Mouse (Mus musculus): ENCODE measurements around the gene Chd4.
"Not testable (repeated sequence)": the region's sequence is repeated elsewhere in the genome, so short reads cannot be mapped to it uniquely, and the experiment has no call there.

Gene Chd4

DNA sequence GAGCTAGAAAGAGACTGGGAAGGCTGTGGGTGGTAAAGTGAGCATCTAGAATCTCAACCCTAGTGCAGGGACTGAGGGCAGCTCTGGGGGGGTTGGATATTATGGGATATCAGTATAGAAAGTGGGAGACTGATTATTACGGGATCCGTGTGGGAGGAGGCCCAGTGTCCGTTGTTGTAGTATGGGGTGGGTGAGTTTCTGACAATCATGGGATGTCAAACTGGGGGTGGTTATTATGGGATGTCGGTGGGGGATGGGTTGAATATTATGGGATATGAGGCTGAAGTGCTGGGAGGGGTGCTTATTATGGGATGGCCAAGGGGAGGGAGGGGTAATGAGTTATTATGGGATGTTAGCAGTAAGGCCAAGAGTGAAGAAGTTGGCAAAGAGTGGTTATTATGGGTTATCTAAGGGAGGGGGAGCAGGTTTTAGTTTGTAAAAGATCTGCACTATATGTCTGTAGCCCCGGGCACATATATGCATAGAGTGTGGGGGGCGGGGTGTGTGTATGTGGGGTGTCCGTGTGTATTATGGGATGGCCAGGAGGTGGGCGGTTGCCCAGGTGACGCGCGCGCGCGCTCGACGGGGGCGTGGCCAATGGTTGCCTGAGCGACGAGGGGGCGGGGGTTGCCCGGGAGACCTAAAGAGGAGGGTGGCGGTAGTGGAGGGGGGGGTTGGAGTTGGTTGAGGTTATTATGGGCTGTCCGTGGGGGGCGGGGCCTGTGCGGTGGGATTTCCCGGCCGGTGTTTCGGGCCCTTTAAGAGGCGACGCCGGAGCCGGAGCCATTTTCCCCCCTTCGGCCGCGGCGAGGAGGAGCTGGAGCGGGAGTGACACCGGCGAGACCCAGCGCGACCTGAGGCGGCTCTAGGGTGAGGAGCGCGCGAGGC, at the start of gene Chd4:
TSS of gene Chd4 (plus strand) at position 591 of the 888 bp plus-strand sequence.
- peak; percentile 99 for DNase-seq (ENCODE audit: low spot score)

DNA sequence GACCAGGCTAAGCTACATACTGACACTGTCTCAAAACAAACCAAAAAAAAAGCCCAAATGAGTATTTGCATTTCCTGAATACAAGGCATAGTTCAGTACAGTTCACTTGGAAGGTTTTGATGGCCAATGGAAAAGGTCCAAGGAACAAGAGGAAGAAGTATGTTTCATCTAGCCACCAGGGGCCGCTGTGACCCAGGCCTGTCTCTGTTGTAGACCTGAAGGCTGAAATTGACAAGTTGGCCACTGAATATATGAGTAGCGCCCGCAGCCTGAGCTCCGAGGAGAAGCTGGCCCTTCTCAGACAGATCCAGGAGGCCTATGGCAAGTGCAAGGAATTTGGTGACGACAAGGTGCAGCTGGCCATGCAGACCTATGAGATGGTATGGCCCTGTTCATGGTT, 49.1 kb upstream of the Chd4 start:
- DNase-seq (ENCODE audit: low spot score), result peak; percentile 92

DNA sequence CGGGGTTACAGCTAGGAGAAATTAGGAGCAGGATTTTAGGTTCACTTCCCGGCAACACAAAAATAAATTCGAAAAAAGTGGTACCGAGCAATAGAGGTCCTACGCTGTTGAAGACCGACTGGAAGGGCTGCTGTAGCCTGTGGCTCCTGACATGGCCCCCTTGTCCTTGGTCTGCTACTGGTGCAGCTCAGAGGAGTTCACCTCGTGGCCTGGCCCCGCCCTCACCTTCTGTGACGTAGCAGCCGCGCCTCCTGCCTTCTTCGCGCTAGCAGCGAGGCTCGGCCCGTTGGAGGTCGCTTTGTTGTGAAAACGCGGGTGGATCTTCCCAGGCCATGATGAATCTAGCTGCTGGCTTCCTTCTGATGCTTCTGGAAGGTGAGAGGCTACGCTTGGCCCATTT, 46.1 kb upstream of the Chd4 start, which contains the start of gene Acrbp:
TSS of gene Acrbp (plus strand) at position 12 of the 400 bp plus-strand sequence.
- no peak for DNase-seq (ENCODE audit: low spot score)

DNA sequence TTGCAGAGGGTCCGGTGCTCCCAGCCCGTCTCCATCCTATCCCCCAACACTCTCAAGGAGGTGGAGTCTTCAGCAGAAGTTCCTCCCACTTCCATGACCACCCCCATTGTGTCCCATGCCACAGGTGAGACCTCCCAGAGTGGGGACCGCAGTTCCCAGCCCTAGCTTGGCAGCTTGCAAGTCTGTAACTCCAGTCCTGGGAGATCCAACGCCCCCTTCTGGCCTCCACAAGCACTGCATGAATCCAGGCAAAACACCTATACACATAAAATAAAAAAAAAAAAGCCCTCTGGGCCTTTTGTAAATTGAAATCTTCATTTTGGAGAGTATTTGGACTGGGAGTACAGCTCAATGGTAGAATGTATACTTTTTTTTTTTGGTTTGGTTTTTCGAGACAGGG, 44.5 kb upstream of the Chd4 start:
- DNase-seq (ENCODE audit: low spot score), result peak; percentile 64

DNA sequence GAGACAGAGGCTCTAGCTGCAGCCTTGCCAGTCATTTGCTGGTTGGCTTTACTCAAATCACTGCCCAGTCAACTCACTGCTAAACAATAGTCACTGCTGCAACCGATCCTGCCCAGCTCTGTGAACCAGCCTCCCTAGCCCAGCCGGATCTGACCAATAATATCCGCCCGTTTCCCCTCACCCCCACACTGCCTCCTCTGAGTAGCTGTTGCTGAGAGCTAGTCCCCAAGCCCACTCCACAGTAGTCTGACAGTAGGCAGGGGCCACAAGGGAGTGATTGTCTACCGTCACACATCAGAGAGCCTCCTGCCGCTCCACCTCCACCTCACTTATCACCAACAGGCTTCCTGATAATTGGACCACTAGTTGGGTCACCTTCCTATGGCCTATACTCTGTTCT, 34.3 kb upstream of the Chd4 start:
- no peak for DNase-seq (ENCODE audit: low spot score)

DNA sequence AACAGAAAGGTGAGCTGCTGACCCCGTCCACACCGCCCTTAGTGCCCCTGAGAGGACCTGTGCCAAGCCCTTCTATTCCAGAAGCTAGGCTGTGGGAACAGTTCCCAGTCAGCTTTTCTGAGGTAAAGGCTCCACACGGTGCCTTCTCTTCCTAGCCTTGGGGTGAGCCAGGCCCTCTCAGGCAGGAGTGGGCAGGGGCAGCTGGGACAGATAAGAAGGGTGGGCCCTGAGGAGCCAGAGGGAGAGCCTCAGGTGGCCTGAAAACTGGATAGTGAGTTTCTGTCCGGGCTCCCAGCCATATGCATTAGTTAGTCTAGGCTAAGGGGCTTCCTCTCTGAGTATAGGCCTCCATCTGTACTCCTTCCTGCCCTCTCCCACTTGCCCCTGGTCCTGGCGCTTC, 33.3 kb upstream of the Chd4 start:
- no peak for DNase-seq (ENCODE audit: low spot score)

DNA sequence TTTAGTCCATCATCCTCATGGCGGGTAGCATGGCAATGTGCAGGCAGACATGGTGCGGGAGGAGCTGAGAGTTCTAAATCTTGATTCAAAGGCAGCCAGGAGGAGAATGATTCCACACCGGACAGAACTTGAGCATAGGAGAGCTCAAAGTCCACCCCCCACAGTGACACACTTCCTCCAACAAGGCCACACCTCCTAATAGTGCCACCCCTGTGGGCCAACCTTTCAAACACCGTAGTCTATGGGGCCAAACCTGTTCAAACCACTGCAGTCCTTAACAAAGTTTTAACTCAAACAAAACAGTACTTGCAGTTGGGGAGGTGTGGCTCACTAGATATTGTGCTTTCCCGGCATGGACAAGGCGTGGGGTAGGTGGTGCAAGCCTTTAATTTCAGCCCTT, 31.9 kb upstream of the Chd4 start:
- DNase-seq (ENCODE audit: low spot score), result no peak

DNA sequence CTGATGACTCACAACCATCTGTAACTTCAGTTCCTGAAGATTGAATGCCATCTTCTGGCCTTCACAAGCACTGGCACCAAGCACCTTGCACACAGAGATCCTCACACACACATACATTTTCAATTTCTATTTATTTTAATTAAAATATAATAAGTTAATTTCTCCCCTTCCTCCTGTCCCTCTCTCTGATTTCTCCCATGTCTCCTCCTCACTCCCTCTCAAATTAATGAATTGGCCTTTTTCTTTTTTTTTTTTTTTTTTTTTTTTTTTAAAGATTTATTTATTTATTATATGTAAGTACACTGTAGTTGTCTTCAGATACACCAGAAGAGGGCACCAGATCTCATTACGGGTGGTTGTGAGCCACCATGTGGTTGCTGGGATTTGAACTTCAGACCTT, 30.6 kb upstream of the Chd4 start:
- not testable (repeated sequence) for DNase-seq (ENCODE audit: low spot score)

DNA sequence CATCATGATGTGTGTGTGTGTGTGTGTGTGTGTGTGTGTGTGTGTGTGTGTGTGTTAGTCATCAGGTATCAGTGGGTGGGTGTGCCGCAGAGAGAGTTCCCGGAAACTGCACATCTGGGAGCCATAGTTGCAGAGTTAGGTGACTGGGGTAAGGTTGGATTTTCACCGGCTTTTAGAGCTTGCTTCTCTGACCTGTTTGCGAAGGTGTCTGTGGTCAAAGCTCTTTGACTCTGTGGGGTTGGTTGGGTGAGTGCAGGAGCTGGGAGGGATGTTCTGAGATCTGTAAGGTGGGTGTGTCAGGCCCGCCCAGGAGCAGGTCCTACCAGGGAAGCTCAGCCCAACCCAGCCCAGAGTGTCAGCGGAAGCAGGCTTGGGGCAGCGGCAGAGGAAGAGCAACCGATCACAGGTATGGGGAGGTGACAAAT, 28.2 kb upstream of the Chd4 start, which contains the start of gene Lpar5:
TSS of gene Lpar5 (plus strand) at position 350 of the 425 bp plus-strand sequence.
- no peak for DNase-seq (ENCODE audit: low spot score)

DNA sequence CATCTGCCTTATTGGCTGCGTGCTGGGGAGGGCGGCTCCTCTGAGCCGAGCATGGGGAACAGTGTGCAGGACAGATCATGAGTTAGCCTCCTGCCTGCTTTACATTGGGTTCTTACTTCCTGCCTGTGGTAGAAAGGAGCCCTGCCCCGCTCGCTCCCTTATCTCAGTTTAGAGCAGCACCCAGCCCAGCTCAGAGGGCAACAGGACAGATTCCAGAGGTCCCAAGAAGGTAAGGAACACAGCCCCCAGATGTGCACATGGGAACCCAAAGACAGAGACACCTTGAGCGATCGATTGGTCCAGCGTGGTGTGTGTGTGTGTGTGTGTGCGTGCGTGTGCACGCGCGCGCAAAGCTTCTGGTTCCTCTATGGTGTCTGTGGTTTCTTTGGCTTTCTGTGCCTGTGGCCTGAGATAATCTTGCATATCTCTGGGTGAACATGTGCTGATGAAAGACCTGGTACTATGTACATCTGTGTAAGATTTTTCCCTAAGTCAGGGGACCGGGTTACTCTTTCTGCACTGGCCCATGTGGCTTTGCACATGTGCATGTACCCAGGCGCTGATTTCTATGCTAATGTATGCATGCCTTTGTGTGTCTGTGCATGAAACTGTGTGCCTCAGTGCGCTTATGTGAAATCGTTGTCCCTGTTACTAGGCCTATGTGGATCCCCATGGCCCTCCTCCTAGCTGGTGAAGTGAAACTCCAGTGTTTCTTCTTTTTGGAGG, 24.4 kb upstream of the Chd4 start:
- no peak for DNase-seq (ENCODE audit: low spot score)

DNA sequence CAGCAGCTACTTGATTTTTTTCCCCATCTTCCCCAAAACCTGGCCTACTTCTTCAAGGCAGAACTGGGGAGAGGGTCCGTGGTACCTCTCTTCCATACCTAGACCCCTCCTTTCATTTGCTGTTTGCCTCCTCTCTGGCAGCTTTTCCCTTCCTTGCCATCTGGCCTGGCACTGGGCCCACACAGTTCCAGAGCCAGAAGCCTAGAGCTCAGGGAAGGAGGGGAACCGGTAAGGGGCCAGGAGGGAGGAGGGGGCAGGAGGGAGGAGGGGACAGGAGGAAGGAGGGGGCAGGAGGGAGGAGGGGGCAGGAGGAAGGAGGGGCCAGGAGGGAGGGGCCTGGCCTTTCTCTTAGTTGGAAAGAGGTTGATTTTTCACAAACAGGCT, 23.9 kb upstream of the Chd4 start:
- peak; percentile 63 for DNase-seq (ENCODE audit: low spot score)

DNA sequence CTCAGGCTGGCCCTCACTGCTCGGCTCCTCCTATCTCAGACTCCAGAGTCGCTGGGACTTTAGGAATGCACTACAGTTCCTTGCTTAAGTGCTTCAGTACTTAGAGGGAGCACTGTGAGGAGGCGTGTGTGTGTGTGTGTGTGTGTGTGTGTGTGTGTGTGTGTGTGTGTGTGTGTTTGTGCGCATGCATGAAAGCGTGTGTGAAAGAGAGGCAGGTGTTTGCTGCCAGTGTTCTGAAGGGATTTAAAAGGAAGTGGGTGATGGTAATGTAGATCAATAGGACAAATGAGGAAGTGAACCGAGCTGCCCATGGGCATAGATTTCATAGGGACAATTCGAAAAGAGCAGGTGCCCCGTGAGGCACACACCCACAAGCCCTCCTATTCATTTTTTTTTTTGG, 22.0 kb upstream of the Chd4 start:
- DNase-seq (ENCODE audit: low spot score), result no peak

DNA sequence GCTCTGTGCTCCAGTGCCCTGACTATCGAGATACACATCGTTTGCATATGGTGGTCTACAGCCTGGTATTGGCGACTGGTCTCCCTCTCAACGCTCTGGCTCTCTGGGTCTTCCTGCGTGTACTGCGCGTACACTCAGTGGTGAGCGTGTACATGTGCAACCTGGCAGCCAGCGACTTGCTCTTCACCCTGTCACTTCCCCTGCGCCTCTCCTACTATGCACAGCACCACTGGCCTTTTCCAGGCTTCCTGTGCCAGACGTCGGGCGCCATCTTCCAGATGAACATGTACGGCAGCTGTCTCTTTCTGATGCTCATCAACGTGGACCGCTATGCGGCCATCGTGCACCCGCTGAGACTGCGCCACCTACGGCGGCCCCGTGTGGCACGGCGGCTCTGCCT, 14.4 kb upstream of the Chd4 start:
- no peak for DNase-seq (ENCODE audit: low spot score)

DNA sequence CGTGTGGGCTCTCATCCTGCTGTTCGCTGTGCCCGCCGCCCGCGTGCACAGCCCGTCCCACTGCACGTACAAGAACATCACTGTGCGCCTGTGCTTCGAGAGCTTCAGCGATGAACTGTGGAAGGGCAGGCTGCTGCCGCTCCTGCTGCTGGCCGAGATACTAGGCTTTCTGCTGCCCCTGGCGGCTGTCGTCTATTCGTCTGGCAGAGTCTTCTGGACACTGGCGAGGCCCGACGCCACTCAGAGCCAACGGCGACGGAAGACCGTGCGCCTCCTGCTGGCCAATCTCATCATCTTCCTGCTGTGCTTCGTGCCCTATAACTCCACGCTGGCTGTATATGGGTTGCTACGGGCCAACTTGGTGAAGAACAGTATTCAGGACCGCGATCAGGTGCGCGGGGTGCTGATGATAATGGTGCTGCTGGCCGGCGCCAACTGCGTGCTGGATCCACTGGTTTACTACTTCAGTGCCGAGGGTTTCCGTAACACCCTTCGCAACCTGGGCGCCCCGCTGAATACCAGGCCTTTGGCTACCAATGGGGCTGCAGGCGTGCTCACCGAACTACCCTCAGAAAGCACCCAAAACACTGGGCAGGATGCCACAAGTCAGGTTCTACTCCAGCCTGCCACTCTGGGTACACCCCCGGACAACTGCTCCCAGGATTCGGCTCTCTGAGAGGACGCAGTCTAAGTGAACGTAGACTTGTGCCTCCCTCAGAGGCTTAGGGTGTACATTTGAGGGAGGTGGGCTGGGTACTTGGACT, 13.8 kb upstream of the Chd4 start:
- DNase-seq (ENCODE audit: low spot score), result peak; percentile 96

DNA sequence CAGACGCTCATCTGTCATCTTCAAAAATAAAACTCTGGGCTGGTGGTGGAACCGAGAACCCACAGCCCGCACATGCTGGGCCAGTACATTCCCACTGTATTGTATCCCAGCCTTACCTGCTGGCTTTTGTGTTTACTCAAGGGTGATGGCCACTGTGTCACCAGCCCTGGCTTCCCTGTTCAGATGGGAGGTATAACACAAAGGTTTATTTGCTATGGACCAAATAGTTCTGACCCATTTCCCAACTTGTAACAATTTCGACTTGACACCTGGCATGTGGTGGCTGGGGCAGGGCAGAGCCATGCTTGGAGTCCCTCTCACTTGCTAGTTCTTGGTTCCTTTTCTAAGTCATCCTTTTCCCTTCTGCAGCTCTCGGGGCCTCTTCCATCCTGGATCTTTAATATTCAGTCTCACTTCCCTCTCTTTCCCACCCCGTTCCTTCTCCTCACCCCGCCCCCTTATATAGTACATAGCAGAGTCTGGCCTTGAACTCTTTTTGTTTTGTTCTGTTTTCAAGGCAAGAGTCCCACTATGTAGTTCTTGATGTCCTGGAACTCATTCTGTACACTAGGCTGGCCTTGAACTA, 12.9 kb upstream of the Chd4 start:
- DNase-seq (ENCODE audit: low spot score), result no peak

DNA sequence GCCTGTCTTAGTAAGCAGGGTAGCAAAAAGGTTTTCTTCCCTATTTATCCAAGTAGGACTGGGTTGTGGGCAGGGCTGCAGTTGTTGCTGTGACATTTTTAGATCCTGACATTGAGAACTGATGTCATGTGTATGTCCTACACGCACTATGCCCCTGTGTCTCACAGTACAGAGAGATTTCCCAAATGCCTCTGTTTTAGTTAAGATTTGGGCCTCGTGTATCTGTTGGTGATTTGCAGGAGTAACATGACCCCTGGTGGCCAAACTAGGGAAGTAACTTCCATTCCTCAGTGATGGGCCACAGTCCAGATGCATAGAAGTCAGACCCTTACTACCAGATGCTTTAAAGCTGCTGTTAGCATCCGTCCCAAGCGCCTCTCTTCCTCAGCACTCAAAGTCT, 11.4 kb upstream of the Chd4 start:
- peak; percentile 67 for DNase-seq (ENCODE audit: low spot score)

DNA sequence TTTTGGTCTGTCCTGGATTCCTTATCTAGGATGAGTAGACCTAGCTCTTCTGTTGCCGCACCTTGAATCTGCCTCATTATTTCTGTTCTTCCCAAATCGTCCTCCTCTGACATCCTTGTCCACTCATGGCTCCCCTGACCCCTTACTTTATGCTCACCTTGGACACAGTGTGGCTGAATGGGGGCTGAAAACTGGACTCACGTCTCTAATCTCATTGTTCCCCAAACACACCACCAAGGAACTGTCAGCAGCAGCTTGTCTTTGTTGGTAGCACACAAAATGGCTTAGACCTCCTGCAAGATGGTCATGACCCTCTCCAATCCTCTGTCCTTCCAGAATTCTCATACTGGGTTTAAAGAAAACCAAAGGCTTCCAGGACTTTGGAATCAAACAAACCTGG, 7.8 kb upstream of the Chd4 start:
- DNase-seq (ENCODE audit: low spot score), result no peak

DNA sequence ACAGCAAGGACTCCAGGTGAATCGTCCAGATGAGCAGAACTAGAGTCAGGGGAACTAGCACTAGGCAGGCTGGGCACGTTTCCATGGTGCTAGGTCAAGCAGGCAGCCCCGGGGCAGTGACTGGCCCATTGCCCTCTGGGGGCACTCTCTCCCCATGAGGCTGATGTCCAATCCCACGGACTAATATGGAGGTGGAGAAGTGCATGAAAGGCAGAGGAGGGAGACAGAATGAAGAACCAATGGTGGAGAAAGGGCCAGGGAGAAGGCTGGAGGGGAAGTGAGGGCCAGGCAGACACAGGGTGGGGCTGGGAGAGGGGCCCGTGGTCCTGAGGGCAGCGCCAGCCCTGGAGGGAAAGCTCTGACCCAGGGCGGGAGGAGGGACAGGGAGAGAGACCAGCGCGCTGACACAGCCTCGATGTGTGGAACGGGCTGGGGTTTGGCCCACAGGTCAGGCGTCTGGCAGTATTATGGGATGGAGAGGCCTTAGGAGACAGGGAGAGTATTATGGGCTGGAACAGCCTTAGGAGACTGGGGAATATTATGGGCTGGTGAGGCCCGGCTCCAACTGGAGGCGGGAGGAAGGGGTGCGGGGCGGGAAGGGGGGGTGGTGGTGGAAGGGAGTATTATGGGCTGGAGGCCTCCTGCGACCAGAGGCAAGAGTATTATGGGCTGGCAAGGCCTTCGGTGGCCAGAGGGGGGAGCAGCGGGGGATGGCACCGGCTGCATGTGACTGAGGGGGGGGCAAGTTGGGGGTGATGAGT, 7.0 kb upstream of the Chd4 start:
- peak; percentile 89 for DNase-seq (ENCODE audit: low spot score)

DNA sequence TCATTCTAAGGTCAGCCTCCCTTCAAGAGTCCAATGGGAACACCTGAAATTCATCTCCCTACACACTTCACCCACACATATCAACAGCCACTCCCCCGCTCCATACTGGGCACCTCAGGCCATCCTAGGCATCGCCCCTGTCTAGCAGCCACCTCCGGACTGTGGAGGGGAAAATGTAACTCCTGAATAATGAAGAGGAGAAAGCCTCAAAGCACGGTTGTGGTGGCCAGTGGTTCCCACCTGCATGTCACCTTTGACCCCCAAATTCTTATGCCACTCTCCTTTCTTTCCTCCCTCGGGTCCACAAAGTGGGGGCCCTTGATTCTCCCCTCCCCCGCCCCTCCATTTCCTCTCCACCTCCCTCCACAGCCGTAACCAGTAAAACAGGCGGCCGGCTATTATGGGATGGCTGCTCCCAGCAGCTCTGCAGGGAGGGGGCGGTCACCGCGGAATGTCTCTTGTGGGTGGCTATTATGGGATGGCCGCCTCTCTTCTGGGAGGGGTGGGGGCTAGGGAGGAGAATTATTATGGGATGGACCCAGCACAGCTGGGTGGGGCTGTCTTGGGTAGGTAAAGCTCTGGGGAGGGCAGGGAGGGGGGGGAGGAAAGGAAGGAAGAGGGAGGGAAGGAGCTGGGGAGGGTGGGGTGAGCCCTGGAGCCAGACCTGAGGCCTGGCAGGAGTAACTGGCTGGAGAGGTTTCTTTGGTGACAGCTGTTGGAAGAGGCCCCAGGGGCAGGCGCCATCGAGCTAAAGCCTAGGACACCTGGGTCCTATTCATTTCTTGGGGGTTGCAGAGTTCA, 6.1 kb upstream of the Chd4 start:
- peak; percentile 87 for DNase-seq (ENCODE audit: low spot score)

DNA sequence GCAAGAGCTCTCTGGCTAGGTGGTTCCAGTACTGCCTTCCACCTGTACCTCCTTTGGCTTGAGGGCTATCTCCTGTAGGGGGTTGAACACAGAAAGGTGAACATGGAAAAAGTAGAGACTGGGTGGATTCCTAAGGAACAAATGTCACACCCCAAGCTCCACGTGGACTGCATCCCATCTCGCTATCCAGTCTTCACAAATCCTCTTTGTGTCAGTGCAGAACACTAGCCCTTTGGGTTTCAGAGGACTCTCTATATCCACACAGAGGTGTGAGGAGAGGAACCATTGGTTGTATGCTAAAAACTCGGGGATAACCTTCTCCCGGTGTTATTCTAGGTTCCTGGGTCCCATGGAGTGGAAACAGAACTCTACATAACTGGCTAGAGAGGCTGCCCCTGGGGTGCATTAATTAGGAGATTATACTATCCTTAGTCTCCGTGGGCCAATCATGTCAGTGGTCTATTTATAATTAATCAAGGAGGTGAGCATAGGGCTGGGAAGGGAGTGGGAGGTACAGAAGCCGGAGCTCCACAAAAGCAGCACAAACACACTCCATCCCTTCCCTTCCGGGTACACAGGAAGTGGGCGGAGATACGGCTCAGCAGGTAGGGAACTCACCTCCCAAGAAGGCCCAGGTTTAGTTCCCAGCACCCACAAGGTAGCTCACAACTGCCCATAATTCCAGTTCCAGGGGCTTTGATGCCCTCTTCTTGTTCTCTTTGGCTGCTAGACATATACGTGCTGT, 5.3 kb upstream of the Chd4 start:
- no peak for DNase-seq (ENCODE audit: low spot score)

Data from testis, postnatal 10 days (tissue).